Mouse (Mus musculus) liver, embryonic 14.5 days (tissue): ENCODE results near the gene Ubl3.

Source experiments
- CTCF ChIP-seq: IDR thresholded peaks from 2 replicates; pipeline ENCODE4 v1.5.1; 2016; ENCODE audit warnings: antibody characterized with exemption, low read depth, control low read depth
- EP300 ChIP-seq: IDR thresholded peaks from 2 replicates; pipeline ENCODE4 v1.6.1; 2016; ENCODE audit warnings: antibody characterized with exemption, low read depth

GRCm38 (mm10) chr5:148594693-148595458, 42.3 kb upstream of the Ubl3 start:
- TF ChIP-seq CTCF (no peak), EP300 (no peak)
